Mouse (Mus musculus) thymus, postnatal 0 days (tissue): Measurements from ENCODE around the gene Ttc21a. TPM values are rescaled to one million over a fixed set of nuclear protein-coding genes. Genes with fewer than 3 reads are reported as not detected.

Experiments
- DNase-seq: peaks from one replicate; pipeline ENCODE4 v3.0.0-alpha.2; 2015; ENCODE audit warnings: low spot score
- polyA plus RNA-seq: library from polyadenylated mRNA; unstranded; fragments of >200 nt; fragmentation: Nextera tagmentation; extraction: Ambion mirVana; gene quantifications from 2 replicates; pipeline ENCODE4 v1.2.1, GENCODE M21; 2015

The Ttc21a gene
- 0.05 TPM in 2 replicates for polyA plus RNA-seq

DNA sequence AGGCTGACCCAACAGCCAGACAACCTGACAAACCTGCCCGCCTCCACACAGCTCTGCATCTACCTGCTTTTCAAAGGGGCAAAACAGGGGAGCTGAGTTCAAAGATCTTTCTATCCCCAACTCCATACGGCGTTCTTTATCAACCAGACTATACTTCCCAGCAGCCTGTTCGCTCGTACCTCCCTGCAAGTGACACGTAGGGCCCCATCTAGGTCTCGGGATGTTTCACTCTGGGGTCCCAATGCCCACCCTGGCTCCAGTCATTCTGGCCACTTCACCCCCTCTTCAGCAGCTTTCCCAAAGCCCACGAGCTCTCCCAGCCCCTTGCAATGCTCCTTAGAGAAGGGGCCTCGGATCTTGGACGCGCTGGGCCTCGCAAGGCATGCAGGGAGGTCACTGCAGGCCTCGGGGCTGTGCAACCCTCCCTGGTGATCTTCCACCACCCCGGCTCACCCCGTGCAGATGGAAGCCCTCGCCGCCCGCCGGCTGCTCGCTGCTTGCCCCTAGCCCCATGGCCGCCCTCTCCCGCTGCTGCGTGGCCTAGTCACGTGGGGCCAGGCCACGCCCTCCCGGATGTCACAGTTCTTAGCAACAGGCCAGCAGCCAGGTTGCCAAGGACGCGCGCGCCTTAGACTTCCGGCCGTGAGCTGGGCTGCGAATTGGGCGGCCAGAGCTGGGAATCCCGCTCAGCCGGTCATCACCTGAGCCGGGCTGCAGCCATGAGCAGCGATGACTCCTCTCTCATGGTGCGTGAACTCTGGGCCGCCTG lies at the start of gene Ttc21a, which contains the start of gene Gorasp1:
TSS of gene Ttc21a (plus strand) at position 602 of the 769 bp plus-strand sequence.
TSS of gene Gorasp1 (minus strand) at position 561 of the 769 bp plus-strand sequence.
- peak; percentile 94 for DNase-seq

DNA sequence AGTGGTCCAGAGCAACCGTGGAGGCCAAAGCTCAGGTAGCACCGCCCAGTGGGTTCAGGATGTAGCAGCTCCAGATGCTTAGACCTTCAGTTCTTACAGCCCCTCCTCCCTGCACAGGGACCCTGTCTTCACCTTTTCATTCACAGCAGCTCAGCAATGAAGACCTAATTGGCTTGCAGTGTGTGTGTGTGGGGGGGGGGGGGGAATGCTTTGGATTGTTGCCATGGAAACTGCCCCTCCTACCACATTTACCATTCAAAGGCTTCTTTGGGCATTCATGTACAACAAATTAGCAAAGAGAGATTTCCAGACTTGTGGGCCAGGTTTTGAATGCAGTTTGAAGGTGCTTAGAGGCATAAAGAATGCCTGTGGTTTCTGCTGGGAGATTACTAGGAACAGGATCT lies 48.6 kb upstream of the Ttc21a start:
- DNase-seq, result no peak

DNA sequence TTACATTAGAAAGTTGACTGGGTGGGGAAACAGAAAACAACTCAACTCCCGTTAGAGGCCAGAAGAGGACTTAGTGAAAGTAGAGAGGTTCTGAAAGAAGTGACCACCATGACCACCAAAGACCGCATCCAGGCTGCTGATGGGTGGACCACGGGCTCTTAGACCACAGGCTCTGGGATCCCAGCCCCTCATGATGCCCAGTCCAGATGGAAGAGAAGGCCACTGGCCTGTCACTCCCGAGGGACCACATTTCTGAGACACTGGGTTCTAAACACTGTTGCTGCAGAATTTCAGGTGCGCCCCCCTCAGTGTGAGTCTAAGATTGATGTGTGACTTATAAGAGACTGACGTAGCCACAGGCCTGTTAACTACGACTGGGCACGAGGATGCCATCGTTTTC lies 48.0 kb upstream of the Ttc21a start:
- no peak for DNase-seq

DNA sequence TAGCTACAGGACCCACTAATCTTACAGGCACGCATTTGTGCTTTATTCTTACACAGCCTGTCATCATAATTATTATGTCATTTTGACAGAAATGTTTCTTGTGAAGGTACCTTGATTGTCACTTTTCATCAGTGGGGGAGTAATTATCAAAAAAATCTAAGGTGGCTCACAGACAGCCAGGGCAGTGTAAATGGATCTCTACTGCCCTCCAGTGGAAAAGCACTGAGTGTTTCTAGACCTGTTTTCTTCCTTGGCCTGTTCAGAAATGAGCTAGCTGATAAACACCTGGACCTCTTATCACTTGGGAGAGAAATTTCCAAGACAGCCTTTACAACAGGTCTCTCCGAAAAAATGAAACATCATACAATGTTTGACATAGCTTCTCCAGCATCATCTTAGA lies 46.7 kb upstream of the Ttc21a start:
- peak; percentile 60 for DNase-seq

DNA sequence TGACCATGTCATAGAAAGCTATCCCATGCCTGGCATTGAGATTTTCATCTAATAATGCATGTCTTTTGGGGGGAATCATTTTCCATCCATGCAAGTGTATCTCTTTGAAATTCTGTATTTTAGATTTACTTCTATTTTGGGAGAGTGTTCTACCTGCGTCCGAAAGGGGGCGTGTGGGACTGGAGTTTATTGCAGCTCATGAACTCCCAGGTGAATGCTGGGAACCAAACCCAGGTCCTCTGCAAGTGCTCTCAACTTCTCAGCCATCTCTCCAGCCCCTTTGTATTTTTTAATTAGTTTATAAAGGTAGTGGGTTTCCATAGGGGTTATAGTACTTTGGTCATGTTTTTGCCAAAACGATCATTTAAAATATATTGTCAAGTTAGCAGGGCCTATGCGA lies 43.5 kb upstream of the Ttc21a start:
- no peak for DNase-seq

DNA sequence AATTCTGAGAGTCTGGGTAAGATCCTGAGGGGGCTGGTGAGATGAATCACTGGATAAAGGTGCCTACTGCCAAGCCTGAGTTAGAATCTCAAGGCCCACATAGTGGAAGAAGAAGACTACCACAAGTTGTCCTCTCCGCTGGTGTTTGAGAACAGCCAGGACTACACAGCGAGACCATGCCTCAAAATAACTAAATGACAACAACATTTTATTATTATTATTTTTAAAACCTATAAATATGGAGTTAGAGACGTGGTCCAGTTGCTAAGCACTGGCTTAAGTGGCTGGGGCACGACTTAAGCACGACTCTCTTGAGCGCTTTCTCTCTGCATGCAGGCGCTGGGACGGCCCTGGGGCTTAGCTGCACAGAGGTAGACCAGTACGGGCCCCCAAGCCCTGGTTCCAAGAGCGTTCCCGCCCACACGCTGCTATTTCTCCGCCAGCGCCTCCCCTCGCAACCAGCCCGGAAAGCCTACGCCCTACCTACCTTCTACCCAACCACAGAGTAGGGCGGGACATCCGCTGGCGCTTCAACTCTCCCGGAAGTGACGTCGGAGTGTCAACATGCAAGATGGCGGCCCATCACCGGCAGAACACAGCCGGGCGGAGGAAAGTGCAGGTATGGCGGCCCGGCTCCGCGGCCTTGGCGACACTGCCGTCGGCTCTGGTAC lies 42.9 kb upstream of the Ttc21a start, which contains the start of gene Wdr48:
TSS of gene Wdr48 (plus strand) at position 540 of the 671 bp plus-strand sequence.
- DNase-seq, result peak; percentile 99

DNA sequence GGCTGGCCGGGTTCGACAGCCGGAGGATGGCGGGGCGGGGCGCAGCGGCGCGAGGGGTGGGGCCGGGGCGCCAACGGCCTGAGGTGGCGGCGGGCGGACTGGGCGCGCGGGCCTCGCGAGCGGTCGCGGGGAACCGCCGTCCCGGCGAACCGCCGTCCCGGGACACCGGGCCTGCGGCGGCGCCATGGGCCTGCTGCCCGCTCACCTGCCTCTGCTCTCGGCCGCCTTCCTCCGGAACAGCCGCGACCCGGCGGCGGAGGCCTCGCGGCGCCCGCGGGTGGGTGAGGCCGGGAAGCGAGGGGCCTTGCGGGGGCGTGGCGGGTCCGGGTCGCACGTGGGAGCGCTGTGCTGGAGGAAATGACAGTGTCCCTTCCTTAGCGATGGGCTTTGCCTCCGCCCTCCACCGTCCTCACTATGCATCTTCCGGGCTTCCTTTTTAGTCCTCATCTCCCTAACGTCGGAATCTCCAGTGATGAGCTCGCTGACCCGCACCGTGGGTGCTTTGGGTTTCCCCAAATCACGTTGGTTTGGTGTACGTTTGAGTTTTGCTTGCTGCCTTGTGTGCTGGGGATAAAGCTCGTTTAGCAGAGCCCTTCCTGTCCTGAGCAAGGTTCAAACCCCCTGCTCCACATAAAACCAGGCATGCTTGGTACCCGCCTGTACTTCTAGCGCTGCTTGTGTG lies 42.2 kb upstream of the Ttc21a start:
- peak; percentile 42 for DNase-seq

DNA sequence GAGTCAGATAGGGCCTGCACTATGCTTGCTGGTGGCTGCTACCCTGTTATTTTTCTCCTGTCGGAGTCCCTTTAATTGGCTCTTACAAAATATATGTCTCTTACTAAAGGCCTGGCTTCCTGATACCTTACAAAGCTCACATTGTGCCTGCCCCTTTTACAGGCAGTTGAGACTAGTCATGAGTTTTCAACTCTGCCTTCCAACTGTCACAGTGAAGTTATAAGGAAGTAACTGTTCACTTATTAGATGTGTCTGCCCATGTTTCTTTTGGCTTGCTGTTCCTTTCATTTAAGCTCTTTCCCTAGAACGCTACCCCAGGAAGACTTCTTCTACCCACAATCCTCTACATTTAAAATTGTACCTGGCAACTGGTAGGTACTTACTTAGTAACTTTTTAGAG lies 38.0 kb upstream of the Ttc21a start:
- DNase-seq, result no peak

DNA sequence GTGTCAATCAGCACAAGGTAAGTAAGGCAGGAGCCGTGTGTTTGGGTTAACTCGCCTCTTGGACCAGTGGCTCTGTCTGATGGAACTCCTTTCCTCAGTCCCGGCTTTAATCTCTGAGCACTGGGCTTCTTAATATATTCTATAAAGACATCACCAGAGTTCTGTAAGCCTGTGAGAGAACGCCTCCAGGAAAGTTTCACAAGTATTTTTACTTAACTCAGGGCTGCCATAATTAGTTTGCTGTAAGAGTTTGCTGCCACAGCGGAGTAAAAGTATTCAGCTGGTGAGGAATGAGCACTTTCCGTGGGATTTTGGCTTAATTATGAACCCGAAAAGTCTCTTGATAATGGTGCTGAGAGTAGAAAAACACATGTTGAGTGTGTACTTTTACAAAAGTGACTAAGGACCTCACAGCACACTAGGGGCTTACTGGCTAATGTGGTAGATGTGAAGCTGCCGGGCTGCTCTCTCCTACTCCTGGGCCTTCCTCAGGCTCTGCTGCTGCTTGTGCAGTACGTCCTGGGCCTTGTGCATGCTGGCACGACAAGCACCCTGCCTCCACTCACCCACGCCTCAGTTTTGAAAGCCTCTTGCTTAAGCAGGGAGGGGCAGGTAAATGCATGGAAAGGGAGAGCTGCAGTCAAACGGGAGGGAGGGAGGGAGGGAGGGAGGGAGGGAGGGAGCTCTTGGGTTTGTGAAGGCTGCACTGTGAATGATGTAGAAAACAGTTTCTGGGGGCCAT lies 34.8 kb upstream of the Ttc21a start:
- no peak for DNase-seq

DNA sequence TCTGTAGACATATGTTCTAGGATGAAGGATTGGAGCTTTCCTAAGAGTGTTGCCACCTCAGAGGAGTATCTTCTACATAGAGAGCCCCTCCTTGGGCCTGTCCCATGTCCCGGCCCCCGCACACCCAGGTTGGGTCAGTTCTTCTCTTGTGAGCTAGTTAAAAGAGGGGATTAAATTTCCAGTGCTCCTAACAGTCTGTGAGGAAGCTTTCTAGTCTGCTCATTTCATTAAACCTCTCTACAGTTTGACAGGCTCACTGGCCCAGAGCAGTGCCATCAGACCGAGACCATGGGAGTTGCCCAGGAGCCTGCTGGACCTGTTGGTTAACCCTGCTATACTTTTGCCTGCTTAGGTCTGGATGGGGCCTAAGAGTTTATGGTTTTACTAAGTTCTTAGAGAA lies 28.7 kb upstream of the Ttc21a start:
- DNase-seq, result no peak

DNA sequence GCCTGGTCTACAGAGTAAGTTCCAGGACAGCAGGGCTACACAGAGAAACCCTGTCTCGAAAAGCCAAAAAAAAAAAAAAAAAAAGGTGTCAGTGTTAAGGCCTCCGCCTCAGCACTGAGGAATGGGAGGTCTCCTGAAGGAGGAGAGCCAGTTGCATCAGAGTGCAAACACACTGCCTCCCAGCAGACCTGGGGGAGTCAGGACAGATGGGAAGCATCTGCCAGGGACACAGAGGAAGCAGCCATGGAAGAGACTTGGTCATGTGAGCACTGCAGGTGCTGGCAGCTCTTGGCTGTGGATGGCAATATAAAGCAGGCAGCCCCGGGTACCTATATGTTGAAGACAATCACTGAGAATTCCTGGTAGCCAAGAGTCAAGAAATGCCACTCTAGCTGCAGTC lies 27.5 kb upstream of the Ttc21a start:
- DNase-seq, result no peak

DNA sequence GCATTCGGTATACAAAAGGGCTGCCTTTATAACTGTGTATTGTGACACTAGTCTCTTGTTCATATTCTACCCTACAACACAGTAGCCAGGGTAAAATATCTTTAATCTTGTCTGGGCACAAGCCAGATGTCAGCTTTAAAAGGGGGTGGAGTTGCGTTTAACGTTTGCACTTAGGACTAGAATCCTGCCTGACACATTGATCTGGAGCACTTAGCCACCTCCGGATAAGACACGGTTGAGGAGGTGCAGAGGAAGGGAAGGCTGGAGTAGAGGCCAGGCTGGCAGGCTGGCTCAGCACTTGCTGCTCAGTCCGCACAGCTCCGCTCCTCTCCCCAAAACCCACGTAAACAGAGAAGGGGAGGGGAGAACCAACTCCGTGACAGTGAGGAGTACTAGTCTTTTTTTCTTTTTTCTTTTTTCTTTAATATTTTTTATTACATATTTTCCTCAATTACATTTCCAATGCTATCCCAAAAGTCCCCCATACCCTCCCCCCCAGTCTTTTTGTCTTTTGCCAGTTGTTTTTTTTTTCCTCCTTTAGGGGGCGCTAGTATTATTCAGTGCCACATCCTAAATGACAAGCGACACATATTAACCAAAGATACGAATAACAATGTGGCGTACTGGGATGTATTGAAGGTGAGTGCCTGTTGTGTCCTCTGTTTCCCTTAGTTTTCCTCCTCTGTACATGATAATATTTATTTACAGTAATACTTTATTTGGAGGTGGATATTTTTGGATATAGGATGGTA lies 24.1 kb upstream of the Ttc21a start:
- DNase-seq, result no peak

DNA sequence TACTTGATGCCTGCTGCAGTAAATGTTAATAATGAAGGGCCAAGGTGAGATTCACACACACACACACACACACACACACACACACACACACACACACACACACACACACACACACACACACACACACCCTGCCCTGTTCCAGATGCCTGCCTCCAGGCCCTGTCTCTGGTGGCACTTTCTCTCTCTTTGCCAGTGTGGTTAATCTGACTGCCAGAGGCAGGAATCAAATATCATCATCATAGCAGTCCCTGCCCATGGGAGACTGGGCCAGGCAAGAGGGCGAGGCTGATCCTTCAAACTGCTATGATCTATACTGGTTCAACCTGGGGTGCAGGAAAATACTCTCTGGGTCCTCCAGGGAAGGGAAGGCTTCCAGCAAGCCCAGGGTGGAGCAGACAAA lies 17.5 kb upstream of the Ttc21a start:
- DNase-seq, result no peak

DNA sequence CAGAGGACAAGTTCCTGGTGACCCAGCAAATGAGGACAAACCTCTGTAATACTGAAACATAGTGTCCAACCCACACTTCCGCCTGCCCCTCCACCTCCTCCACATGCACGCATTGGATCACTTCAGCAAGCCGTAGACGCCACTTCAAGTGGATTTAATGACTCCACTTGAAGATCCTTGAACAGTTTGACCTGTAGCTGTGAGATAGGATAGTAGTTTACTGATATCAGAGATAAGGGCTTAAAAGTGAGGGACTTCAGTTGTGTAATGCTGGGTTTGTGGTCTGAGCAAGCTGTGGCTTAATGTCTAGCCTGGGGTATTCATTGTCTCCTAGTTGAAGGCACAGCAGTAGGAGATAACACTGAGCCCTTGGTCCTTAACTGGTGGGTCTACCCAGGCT lies 13.9 kb upstream of the Ttc21a start:
- DNase-seq, result no peak

DNA sequence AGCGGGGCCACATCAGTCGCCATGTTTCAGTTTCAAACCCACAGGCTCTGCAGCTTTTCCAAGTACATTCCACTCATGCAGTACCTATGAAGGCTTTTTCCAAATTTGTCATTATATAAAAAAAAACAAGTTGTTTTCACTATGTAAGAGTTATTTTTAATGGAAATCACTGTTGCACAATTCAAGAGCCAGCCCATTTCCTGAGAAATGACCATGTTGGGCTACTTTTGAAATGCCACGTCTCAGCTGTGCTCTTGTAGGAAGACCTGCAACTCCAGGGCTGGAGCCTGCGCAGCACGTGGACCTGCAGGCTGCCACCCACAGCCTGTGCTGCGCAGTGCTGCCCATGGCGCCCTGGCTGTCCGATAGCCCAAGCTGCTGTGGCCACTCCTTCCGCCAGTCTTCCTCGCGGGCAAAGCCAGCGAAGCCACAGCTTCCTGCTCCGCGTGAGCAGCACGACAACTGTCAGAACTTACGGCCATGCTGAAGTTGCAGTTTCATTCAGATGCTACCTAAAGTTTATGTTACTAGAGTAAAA lies 12.2 kb upstream of the Ttc21a start:
- DNase-seq, result no peak

DNA sequence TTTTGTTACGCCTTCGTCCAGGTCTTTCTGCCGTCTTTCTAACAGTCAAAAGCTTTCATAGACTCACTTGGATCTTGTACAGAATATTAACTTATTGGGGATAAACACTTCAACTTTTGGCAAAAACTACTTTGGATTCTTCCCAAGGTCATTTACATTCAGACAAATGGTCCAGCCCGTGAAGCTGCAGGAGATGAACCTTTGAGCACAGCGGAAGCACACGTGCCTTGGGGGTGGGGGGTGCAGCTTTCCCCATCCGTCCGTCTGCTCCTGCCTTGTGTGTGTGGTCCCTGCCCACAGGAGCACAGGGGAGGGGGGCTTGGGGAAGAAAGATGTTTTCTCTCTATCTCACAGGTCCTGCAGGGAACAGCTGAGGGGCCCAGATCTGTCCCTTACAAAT lies 11.7 kb upstream of the Ttc21a start:
- no peak for DNase-seq

DNA sequence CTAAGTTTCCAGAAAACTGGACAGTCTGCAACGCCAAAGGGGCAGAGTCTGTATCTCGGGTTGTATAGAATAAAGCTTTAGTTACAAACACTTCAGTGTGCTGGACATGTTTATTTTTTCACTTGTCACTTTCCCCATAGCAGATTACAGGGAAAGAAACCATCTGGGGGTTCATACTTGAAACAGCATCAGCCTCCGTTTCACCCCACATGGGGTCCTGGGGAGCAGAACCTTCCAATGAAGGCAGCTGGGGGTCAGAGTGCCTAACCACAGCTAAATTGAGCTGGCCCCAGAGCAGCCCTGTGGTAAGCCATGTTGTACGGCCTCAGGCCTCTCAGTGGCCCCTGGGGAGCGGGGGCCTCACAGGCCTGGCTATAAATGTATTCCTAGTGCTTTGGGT lies 10.9 kb upstream of the Ttc21a start:
- no peak for DNase-seq

DNA sequence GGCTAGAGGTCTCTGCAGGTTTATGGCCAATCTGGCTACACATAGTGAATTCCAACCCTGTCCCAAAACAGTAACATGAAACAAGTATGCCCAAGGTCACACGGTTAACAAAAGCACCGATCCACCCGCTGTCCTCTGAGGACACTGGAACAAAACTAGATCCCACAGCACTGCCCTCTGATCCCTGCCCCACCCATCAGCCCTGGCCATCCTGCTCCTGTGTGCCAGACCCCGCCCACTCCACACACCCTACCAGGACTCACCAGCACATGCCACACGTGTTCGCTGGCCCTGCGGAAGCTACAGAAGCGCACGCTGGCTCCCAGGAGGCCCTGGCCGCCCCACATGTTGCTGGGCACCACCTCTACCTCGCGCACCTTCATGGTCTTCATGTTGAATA lies 5.0 kb upstream of the Ttc21a start:
- no peak for DNase-seq

DNA sequence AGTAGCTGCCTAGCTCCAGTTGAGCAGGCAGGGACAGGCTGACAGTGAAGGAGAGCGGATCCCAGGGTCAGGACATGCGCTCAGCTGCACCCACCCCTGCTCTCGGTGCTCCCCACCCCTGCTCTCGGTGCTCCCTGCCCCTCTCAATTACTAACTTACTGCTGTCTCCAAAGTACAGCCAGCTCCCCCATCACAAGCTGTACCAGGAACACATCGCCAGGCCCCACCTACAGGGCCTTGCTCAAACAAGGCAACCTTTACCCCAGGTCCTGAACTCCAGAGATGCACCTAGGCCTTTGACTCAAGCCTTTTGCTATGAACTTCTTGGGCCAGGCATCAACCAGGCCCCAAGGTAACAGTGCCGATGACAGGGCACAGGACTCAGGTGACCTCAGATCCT lies 3.7 kb upstream of the Ttc21a start:
- DNase-seq, result no peak

DNA sequence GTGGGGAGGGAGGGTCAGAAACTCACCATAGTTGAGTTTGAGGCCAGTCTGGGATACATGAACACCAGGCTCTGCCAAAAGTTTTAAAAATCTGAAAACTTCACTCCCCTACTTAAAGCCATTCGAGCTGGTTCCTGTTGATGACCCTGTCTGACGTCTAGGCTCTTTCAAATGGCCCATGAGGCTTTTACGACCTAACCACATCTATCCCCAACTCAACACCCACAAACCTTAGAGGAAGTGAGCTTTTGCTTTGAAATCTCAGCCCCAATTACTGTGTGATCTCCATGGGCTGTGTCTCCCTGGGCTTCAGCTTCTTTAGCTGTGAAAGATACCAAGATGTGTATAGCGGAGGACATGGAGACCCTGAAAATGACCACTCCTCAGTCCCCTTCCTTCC lies 1.1 kb downstream of the Ttc21a start:
- peak; percentile 26 for DNase-seq

DNA sequence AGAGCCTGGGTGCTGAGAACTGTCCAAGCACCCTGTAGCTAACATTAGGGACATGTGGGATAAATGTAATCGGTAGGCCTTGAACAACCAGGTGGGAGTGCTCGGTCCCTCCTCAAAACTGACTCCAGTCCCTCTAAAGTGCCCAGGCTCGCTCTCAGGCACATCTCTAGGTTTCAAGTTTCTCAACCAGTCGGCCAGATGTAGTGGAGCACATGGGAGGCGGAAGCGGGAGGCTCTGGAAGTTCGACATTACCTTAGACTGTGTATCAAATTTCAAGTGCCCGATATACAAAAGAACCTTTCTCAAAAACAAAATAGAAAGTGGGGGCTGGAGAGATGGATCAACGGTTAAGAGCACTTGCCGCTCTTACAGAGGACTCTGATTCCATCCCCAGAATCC lies 2.2 kb downstream of the Ttc21a start:
- DNase-seq, result no peak
